Mouse (Mus musculus) erythroblast, embryonic 14.5 days (primary cell): ENCODE measurements around the gene Gbp8. TPM values are rescaled to one million over a fixed set of nuclear protein-coding genes. Genes with fewer than 3 reads are reported as not detected.
"Not testable (repeated sequence)": the region's sequence is repeated elsewhere in the genome, so short reads cannot be mapped to it uniquely, and the experiment has no call there.

Experiments
- H3K27me3 ChIP-seq: 2 replicates; pipeline ENCODE4 v1.6.1; 2012; ENCODE audit warnings: inconsistent platforms; ENCODE audit not compliant: control insufficient read depth
- H3K36me3 ChIP-seq: 2 replicates; pipeline ENCODE4 v1.6.1; 2012; ENCODE audit warnings: mild to moderate bottlenecking, inconsistent platforms; ENCODE audit not compliant: control insufficient read depth
- H3K4me1 ChIP-seq: 2 replicates; pipeline ENCODE4 v1.6.1; 2012; ENCODE audit warnings: inconsistent platforms; ENCODE audit not compliant: control insufficient read depth
- H3K4me3 ChIP-seq: replicated peaks from 2 replicates; pipeline ENCODE3; 2012; ENCODE audit warnings: moderate library complexity, mild to moderate bottlenecking, inconsistent platforms
- H3K9me3 ChIP-seq: 2 replicates; pipeline ENCODE4 v1.6.1; 2012; ENCODE audit warnings: low read length, inconsistent platforms, mixed read lengths; ENCODE audit not compliant: control insufficient read depth
- GATA1 ChIP-seq: IDR thresholded peaks from 2 replicates; pipeline ENCODE4 v1.6.1; 2012; ENCODE audit warnings: low read length, inconsistent platforms, mixed read lengths
- TAL1 ChIP-seq: IDR thresholded peaks from 3 replicates; pipeline ENCODE4 v1.6.1; 2012; ENCODE audit warnings: low read length, inconsistent platforms, mixed read lengths
- polyA plus RNA-seq: library from polyadenylated mRNA; stranded (reverse); fragments of >175 nt; gene quantifications from 2 replicates; pipeline ENCODE4 v1.2.3, GENCODE M21; 2012

Gbp8 gene
- polyA plus RNA-seq, 1 experiment = 0.03 TPM

DNA sequence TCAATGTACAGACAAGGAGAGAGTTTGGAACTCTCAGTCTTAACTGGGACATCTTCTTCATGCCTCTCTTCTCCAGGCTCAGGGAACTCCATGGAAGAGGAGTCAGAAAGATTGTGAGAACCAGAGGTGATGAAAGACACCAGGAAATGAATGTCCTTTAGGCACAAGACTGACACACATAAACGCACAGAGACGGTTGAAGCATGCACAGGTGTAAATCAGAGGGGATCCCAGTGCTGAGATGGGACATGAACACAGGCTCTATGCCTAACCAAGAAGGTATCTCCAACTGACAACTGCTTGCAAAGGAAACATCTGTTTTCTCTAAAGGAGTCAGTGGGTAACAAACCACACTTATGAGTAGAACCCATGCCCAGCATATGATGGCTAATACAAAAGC is 79.1 kb downstream of the Gbp8 start:
- TF ChIP-seq GATA1 = no peak
- no peak for TF ChIP-seq TAL1
- H3K4me1 ChIP-seq = no peaks in the 10 kb centered on the region
- no peaks in the 10 kb centered on the region for H3K36me3 ChIP-seq
- peaks cover 2% of the 10 kb centered on the region; the same call in 1 of the 2 replicates for H3K9me3 ChIP-seq
- no peaks in the 10 kb centered on the region for H3K27me3 ChIP-seq
- no peak overlapping the region for H3K4me3 ChIP-seq

DNA sequence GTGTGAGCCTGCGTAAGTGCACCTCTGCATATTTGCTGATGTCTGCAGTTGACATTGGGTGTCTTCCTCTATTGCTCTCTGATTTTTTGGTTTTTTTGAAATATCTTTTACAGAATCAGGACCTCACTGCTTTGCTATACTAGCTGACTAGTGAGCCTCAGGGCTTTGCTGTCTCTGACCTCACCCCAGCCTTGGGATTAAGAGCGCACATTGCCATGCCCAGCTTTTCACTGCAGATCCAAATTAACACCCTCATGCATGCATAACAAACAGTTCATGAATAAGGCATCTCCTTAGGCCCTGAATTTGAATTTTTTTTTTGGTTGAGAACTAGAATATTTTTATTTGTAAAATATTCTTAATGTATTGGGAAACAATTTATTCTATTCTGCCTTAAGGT is 84.1 kb downstream of the Gbp8 start:
- H3K36me3 ChIP-seq = no peaks in the 10 kb centered on the region
- H3K27me3 ChIP-seq = no peaks in the 10 kb centered on the region
- no peak for TF ChIP-seq TAL1
- no peak for TF ChIP-seq GATA1
- H3K4me1 ChIP-seq = no peaks in the 10 kb centered on the region
- H3K4me3 ChIP-seq = no peak overlapping the region
- peaks cover 1% of the 10 kb centered on the region; the same call in 1 of the 2 replicates for H3K9me3 ChIP-seq

GRCm38 (mm10) chr5:105053471-105054169 is 85.7 kb downstream of the Gbp8 start:
- H3K9me3 ChIP-seq, H3K36me3 ChIP-seq, H3K27me3 ChIP-seq, H3K4me1 ChIP-seq, H3K4me3 ChIP-seq: not testable (repeated sequence)

DNA sequence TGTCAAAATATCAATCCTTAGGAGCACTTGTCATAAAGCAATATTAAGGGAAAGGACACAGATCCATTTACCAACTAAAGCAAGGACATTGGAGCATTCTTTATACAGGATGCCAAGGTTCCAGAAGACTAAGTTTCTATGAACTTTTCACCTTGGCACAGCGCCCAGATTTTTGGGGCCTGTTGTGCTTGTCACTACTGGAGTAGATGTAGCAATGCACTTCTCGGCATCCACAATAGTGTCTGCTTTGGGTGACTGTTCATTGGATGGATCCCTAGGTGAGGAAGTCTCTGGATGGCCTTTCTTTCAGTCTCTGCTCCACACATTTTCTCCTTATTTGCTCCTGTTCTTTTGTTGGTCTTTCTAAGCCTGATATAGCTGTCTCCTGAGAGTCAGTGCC is 107.0 kb downstream of the Gbp8 start:
- TF ChIP-seq TAL1 (no peak), GATA1 (no peak)
- H3K4me3 ChIP-seq = no peak overlapping the region

GRCm38 (mm10) chr5:105012551-105012950 is 126.8 kb downstream of the Gbp8 start:
- peaks cover 12% of the 10 kb centered on the region for H3K9me3 ChIP-seq
- TF ChIP-seq TAL1 (no peak), GATA1 (no peak)
- H3K27me3 ChIP-seq = no peaks in the 10 kb centered on the region
- H3K36me3 ChIP-seq = no peaks in the 10 kb centered on the region
- H3K4me3 ChIP-seq = no peak overlapping the region
- no peaks in the 10 kb centered on the region for H3K4me1 ChIP-seq

More for the DNA sequence above, 107.0 kb downstream of the Gbp8 start:
- Histone ChIP-seq H3K27me3 (no peaks in the 10 kb centered on the region), H3K36me3 (no peaks in the 10 kb centered on the region), H3K4me1 (no peaks in the 10 kb centered on the region), H3K9me3 (peaks cover 5% of the 10 kb centered on the region; the same call in 1 of the 2 replicates)

GRCm38 (mm10) chr5:105011570-105011969 is 127.8 kb downstream of the Gbp8 start:
- Histone ChIP-seq H3K4me1 (no peaks in the 10 kb centered on the region), H3K27me3 (no peaks in the 10 kb centered on the region), H3K9me3 (peaks cover 8% of the 10 kb centered on the region), H3K4me3 (no peak overlapping the region), H3K36me3 (no peaks in the 10 kb centered on the region)
- TF ChIP-seq TAL1 (no peak), GATA1 (no peak)

DNA sequence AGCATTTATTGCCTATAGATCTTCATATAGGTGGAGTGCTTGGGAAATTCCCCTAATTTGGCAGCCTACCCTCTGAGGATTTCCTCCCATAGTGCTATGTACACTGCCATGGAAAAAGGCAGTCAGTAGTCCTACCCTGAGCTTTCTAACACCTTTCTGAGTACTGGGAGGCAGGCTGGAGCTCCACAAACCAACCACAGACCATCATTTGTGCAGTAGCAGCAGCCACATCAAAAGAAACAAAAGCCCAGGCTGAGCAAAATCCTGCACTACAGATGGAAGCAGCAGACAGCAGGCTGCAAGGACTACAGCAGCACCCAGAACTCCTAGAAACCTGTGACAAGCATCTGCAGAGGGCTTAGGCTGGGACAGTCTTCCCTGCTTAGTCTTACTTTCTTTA is 129.0 kb downstream of the Gbp8 start:
- peaks cover 14% of the 10 kb centered on the region for H3K9me3 ChIP-seq
- no peak overlapping the region for H3K4me3 ChIP-seq
- no peaks in the 10 kb centered on the region for H3K36me3 ChIP-seq
- H3K27me3 ChIP-seq = no peaks in the 10 kb centered on the region
- no peak for TF ChIP-seq TAL1
- no peak for TF ChIP-seq GATA1
- H3K4me1 ChIP-seq = no peaks in the 10 kb centered on the region

GRCm38 (mm10) chr5:104989411-104989810 is 149.9 kb downstream of the Gbp8 start:
- H3K27me3 ChIP-seq = no peaks in the 10 kb centered on the region
- TF ChIP-seq TAL1 (no peak), GATA1 (no peak)
- no peak overlapping the region for H3K4me3 ChIP-seq
- peaks cover 9% of the 10 kb centered on the region for H3K9me3 ChIP-seq
- no peaks in the 10 kb centered on the region for H3K4me1 ChIP-seq
- no peaks in the 10 kb centered on the region for H3K36me3 ChIP-seq

DNA sequence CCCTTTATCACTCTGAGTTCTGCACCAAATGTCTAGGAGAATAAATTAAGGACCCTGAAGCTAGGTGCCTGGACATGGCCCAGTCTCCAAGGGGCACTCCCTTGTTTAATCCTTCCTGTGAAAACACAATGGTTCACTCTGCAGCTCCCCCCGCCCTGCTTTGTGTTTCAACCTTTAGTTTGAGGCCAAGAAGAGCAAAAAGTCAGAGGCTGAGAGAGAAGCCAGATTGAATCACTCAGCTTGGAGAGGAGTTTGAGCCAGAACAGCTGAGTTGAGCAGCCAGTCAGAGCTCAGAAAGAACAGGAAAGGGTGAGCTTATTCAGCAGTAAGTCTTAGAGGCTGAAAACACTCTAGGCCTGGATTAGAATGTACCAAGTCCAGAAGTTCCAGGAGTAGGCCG is 151.3 kb downstream of the Gbp8 start:
- Histone ChIP-seq H3K27me3 (no peaks in the 10 kb centered on the region), H3K4me3 (no peak overlapping the region), H3K4me1 (no peaks in the 10 kb centered on the region), H3K9me3 (peaks cover 9% of the 10 kb centered on the region), H3K36me3 (no peaks in the 10 kb centered on the region)
- TF ChIP-seq TAL1 (no peak), GATA1 (no peak)

- TF ChIP-seq GATA1 = no peak
- TF ChIP-seq TAL1 = no peak
- Histone ChIP-seq H3K4me1 (no peaks in the 10 kb centered on the region), H3K36me3 (no peaks in the 10 kb centered on the region), H3K27me3 (no peaks in the 10 kb centered on the region), H3K9me3 (peaks cover 9% of the 10 kb centered on the region), H3K4me3 (no peak overlapping the region)
Observed at GRCm38 (mm10) chr5:104986706-104987105, 152.6 kb downstream of the Gbp8 start.
